Mouse (Mus musculus) neural tube, embryonic 11.5 days (tissue): Measurements from ENCODE around the gene Nckap5. TPM values are rescaled to one million over a fixed set of nuclear protein-coding genes. Genes with fewer than 3 reads are reported as not detected.

Source experiments
- ATAC-seq: fragments of 200-750 bp; cut with Nextera tagmentation; 2 replicates; pipeline ENCODE4 v1.8.0; 2017; ENCODE audit warnings: moderate number of reproducible peaks, mild to moderate bottlenecking, moderate TSS enrichment, moderate library complexity; ENCODE audit not compliant: insufficient read depth, low FRiP score, low TSS enrichment
- DNase-seq: peaks from one replicate; pipeline ENCODE4 v3.0.0-alpha.2; 2015; ENCODE audit warnings: low spot score
- H3K27ac ChIP-seq: fragments of 300-500 bp; sonication (generic); 2 replicates; pipeline ENCODE4 v1.5.1; 2014; ENCODE audit warnings: low read depth, mild to moderate bottlenecking, low read length
- H3K27me3 ChIP-seq: fragments of 300-500 bp; sonication (generic); 2 replicates; pipeline ENCODE4 v1.6.1; 2014; ENCODE audit warnings: mild to moderate bottlenecking, low read length, mixed read lengths; ENCODE audit not compliant: control insufficient read depth, insufficient read depth
- H3K36me3 ChIP-seq: fragments of 300-500 bp; sonication (generic); 2 replicates; pipeline ENCODE4 v1.6.1; 2014; ENCODE audit warnings: mild to moderate bottlenecking, low read length, moderate library complexity, mixed read lengths; ENCODE audit not compliant: control insufficient read depth, insufficient read depth
- H3K4me1 ChIP-seq: fragments of 300-500 bp; sonication (generic); 2 replicates; pipeline ENCODE4 v1.6.1; 2014; ENCODE audit warnings: low read length, mixed read lengths; ENCODE audit not compliant: control insufficient read depth, insufficient read depth
- H3K4me2 ChIP-seq: fragments of 300-500 bp; sonication (generic); 2 replicates; pipeline ENCODE4 v1.6.1; 2014; ENCODE audit warnings: low read depth, mild to moderate bottlenecking, moderate library complexity
- H3K4me3 ChIP-seq: fragments of 300-500 bp; sonication (generic); 2 replicates; pipeline ENCODE4 v1.5.1; 2014; ENCODE audit warnings: low read depth, low read length
- H3K9ac ChIP-seq: fragments of 300-500 bp; sonication (generic); 2 replicates; pipeline ENCODE4 v1.6.1; 2014; ENCODE audit warnings: mild to moderate bottlenecking, low read length
- H3K9me3 ChIP-seq: fragments of 300-500 bp; sonication (generic); 2 replicates; pipeline ENCODE4 v1.6.1; 2016; ENCODE audit warnings: low read length; ENCODE audit not compliant: control insufficient read depth
- WGBS: fragments of 180-500 bp; shearing (Covaris S2); extraction: QIAGEN DNeasy Blood & Tissue Kit; methylation state at CpG from one replicate; pipeline ENCODE4 v1.1.7; 2014; 5-methylcytosine and 5-hydroxymethylcytosine counted together
- polyA plus RNA-seq: library from polyadenylated mRNA; unstranded; fragments of >200 nt; fragmentation: Nextera tagmentation; extraction: Ambion mirVana; gene quantifications from 2 replicates; pipeline ENCODE4 v1.2.1, GENCODE M21; 2014

Nckap5 gene
- polyA plus RNA-seq, 1 experiment from 2014 or later: 20.6 TPM

DNA sequence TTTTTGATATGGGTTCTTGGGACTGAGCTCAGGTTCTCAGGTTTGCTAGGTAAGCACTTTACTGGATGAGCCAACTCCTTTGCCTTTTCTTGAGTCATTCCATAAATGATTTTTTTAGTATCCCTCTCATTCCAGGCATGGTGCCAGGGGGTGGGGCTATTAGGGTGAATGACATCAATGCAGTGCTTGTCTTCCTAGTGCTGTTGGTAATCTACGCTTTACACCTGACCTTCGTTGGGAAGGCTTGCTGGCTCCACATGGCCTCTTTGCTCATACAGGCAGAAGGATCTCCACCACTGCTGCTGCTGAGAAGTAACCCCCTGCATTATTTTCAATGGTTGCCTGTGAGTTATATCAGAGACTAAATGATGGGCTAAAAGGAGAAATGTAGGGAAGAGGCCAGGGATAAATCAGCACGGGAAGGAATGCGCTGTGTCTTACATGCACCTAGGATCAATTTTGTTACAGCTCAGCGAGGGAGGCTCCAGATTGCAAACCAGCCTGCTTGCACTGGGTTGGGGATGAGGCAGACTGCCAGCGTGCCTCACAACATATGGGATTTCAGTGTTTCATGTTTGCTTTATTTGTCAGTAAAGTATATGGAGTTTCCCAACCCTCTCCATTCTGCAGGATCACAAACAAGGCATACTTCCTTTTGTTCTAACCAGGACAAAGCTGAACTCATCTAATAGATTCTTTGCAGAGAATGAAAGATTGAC is 676.9 kb downstream of the Nckap5 start:
- no peaks in the 10 kb centered on the region for H3K4me1 ChIP-seq
- no peak overlapping the region for H3K27ac ChIP-seq
- no peaks in the 10 kb centered on the region for H3K9me3 ChIP-seq
- 86% methylated on average over 6 of the region's 6 CpGs for WGBS
- H3K4me2 ChIP-seq: no peak overlapping the region
- no peaks in the 10 kb centered on the region for H3K27me3 ChIP-seq
- H3K9ac ChIP-seq: no peak overlapping the region
- H3K36me3 ChIP-seq: no peaks in the 10 kb centered on the region
- no peak overlapping the region for H3K4me3 ChIP-seq
- no peak for DNase-seq
- ATAC-seq: no peak

GRCm38 (mm10) chr1:126152217-126152616 is 678.4 kb downstream of the Nckap5 start:
- no peak for ATAC-seq
- H3K4me1 ChIP-seq: no peaks in the 10 kb centered on the region
- H3K27me3 ChIP-seq: no peaks in the 10 kb centered on the region
- no peak overlapping the region for H3K9ac ChIP-seq
- DNase-seq: no peak
- H3K9me3 ChIP-seq: no peaks in the 10 kb centered on the region
- H3K27ac ChIP-seq: no peak overlapping the region
- WGBS: 83% methylated on average over 6 of the region's 6 CpGs
- H3K4me2 ChIP-seq: no peak overlapping the region
- no peak overlapping the region for H3K4me3 ChIP-seq
- H3K36me3 ChIP-seq: no peaks in the 10 kb centered on the region

- DNase-seq: no peak
- H3K4me2 ChIP-seq: no peak overlapping the region
- no peaks in the 10 kb centered on the region for H3K4me1 ChIP-seq
- ATAC-seq: no peak
- no peaks in the 10 kb centered on the region for H3K27me3 ChIP-seq
- H3K4me3 ChIP-seq: no peak overlapping the region
- no peaks in the 10 kb centered on the region for H3K36me3 ChIP-seq
- H3K27ac ChIP-seq: no peak overlapping the region
- no peaks in the 10 kb centered on the region for H3K9me3 ChIP-seq
- H3K9ac ChIP-seq: no peak overlapping the region
Observed at GRCm38 (mm10) chr1:126149966-126150365, 680.6 kb downstream of the Nckap5 start.

DNA sequence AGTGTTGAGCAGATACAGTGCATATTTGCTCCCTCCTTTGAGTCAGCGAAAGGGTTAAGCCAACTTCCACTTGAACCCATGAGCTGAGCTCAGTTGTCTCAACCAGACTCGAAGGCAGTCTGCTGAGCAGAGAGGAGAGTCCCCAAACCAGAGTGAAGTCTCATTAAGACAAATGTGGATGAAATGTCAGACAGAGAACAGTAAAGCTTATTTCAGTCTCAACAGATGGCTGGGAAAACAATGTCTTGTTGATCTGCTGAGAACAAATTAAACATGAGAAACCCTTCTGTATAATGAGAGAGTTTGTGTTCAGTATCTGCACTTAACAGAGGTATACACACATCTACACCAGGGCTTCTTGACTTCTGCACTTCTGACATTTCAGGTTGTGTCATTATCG is 694.9 kb downstream of the Nckap5 start:
- H3K9ac ChIP-seq: no peak overlapping the region
- H3K4me1 ChIP-seq: no peaks in the 10 kb centered on the region
- ATAC-seq (no peak), DNase-seq (no peak)
- H3K27ac ChIP-seq: no peak overlapping the region
- H3K36me3 ChIP-seq: no peaks in the 10 kb centered on the region
- H3K4me3 ChIP-seq: no peak overlapping the region
- no peak overlapping the region for H3K4me2 ChIP-seq
- H3K9me3 ChIP-seq: no peaks in the 10 kb centered on the region
- 88% methylated on average over 3 of the region's 3 CpGs for WGBS
- H3K27me3 ChIP-seq: no peaks in the 10 kb centered on the region

GRCm38 (mm10) chr1:126132316-126132715 is 698.3 kb downstream of the Nckap5 start:
- H3K27me3 ChIP-seq: no peaks in the 10 kb centered on the region
- ATAC-seq: no peak
- H3K9me3 ChIP-seq: no peaks in the 10 kb centered on the region
- no peak overlapping the region for H3K27ac ChIP-seq
- H3K36me3 ChIP-seq: no peaks in the 10 kb centered on the region
- H3K4me2 ChIP-seq: no peak overlapping the region
- no peak for DNase-seq
- no peak overlapping the region for H3K9ac ChIP-seq
- WGBS: 91% methylated on average over 2 of the region's 2 CpGs
- H3K4me1 ChIP-seq: no peaks in the 10 kb centered on the region
- H3K4me3 ChIP-seq: no peak overlapping the region

DNA sequence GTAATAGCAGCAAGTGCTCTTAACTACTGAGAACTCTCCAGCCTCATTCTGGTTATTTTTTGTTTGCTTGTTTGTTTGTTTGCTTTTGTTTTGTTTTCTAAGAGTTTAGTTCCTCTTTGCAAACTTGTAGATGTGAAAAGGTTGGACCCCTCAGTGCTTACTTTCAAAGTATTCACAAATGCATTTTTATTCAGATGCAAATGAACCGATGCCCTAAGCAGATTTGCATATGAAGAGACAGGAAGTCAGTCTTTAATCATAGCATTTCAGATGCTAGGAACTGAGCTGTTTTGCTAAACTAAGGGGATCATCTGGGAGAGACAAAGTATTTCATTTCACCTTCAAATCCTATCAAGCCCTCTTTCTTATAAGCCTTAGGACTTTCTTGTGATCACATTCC is 701.5 kb downstream of the Nckap5 start:
- Histone ChIP-seq H3K4me3 (no peak overlapping the region), H3K4me2 (no peak overlapping the region), H3K4me1 (no peaks in the 10 kb centered on the region), H3K9ac (no peak overlapping the region), H3K27ac (no peak overlapping the region), H3K9me3 (no peaks in the 10 kb centered on the region), H3K36me3 (no peaks in the 10 kb centered on the region), H3K27me3 (no peaks in the 10 kb centered on the region)
- WGBS: 43% methylated on average over 1 of the region's 1 CpGs
- ATAC-seq (no peak), DNase-seq (no peak)

DNA sequence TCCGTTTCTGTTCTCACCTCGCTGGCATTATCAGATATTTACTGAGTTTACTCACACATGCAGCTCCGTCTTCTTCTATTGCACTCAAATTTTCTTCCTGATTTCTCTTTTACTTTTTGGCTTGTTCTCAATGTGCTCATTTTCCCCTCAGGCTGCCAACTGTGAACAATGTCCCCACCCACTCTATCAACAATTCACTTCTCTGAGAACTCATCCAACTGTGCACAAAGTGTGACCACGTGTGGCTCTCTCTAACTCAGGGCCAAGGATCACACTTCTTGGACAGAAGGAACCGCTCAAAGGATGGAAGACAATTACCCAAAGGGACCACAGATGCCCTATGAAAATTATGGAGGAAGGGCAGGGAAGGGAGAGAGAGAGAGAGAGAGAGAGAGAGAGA is 707.5 kb downstream of the Nckap5 start:
- ATAC-seq (no peak), DNase-seq (no peak)
- H3K9ac ChIP-seq: no peak overlapping the region
- no peak overlapping the region for H3K4me3 ChIP-seq
- no peak overlapping the region for H3K27ac ChIP-seq
- no peak overlapping the region for H3K4me2 ChIP-seq
- no peaks in the 10 kb centered on the region for H3K9me3 ChIP-seq
- H3K4me1 ChIP-seq: no peaks in the 10 kb centered on the region
- WGBS: 84% methylated on average over 5 of the region's 5 CpGs
- no peaks in the 10 kb centered on the region for H3K27me3 ChIP-seq
- no peaks in the 10 kb centered on the region for H3K36me3 ChIP-seq

GRCm38 (mm10) chr1:126120506-126120905 is 710.1 kb downstream of the Nckap5 start:
- Histone ChIP-seq H3K27me3 (no peaks in the 10 kb centered on the region), H3K4me2 (no peak overlapping the region), H3K4me3 (no peak overlapping the region), H3K27ac (no peak overlapping the region), H3K36me3 (no peaks in the 10 kb centered on the region), H3K4me1 (no peaks in the 10 kb centered on the region), H3K9ac (no peak overlapping the region), H3K9me3 (no peaks in the 10 kb centered on the region)
- no peak for ATAC-seq
- 36% methylated on average over 8 of the region's 8 CpGs for WGBS
- DNase-seq: no peak

DNA sequence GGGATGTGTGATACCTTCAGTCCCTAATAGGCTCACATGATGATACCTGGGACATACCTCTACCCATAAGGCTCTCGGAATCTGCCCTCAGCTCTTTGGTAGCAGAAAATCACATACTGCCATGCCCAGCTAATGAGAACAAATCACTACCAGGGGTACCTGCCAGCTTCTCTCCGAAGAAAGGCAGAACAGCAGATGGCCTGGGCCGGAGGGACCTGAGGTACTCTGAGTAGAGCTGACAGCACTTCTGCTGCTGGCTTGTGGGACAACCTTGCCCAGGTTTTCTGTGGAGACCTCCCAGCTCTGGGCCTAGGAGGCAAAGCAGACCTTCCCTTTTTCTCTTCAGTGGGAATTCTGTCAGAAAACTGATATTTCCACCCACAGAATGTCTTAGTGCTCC is 714.6 kb downstream of the Nckap5 start:
- no peak for DNase-seq
- 78% methylated on average over 3 of the region's 3 CpGs for WGBS
- H3K9me3 ChIP-seq: no peaks in the 10 kb centered on the region
- H3K36me3 ChIP-seq: no peaks in the 10 kb centered on the region
- no peaks in the 10 kb centered on the region for H3K27me3 ChIP-seq
- no peak overlapping the region for H3K9ac ChIP-seq
- no peak overlapping the region for H3K4me2 ChIP-seq
- no peaks in the 10 kb centered on the region for H3K4me1 ChIP-seq
- H3K27ac ChIP-seq: no peak overlapping the region
- no peak for ATAC-seq
- no peak overlapping the region for H3K4me3 ChIP-seq
